Mouse (Mus musculus): ENCODE data around the gene Acadvl. TPM values are rescaled to one million over a fixed set of nuclear protein-coding genes. Genes with fewer than 3 reads are reported as not detected.

The Acadvl gene
- polyA plus RNA-seq, 1 experiment from 2014 or later: 131 TPM

- Histone ChIP-seq H3K4me1 (peaks cover 52% of the 10 kb centered on the region), H3K9ac (peak within 1 kb of the TSS; percentile 93), H3K4me3 (peak within 1 kb of the TSS; percentile 79), H3K9me3 (no peaks in the 10 kb centered on the region), H3K27ac (replicated peaks) (peak within 1 kb of the TSS; percentile 96), H3K36me3 (peaks cover 41% of the 10 kb centered on the region), H3K4me2 (peak within 1 kb of the TSS; percentile 79), H3K27me3 (replicated peaks) (no peaks in the 10 kb centered on the region)
- under 1% methylated on average over 47 of the region's 48 CpGs for WGBS
- peak; percentile 52 for ATAC-seq (ENCODE audit: extremely low read depth, insufficient number of reproducible peaks, low FRiP score, low TSS enrichment)
Measured at GRCm38 (mm10) chr11:70000396-70000898, 14.8 kb downstream of the Acadvl start, which contains the start of gene Dvl2. Gene Dvl2 (plus strand): TSS chr11:70000595.

- Histone ChIP-seq H3K9me3 (no peaks in the 10 kb centered on the region), H3K4me2 (peak overlapping the region; percentile 79), H3K4me3 (peak overlapping the region; percentile 79), H3K27me3 (replicated peaks) (no peaks in the 10 kb centered on the region), H3K27ac (replicated peaks) (peak overlapping the region; percentile 96), H3K4me1 (peaks cover 54% of the 10 kb centered on the region), H3K36me3 (peaks cover 36% of the 10 kb centered on the region), H3K9ac (0 out of 2 replicates have a peak overlapping the region, but pooled peaks have one; percentile 34)
- 84% methylated on average over 8 of the region's 8 CpGs for WGBS
- ATAC-seq (ENCODE audit: extremely low read depth, insufficient number of reproducible peaks, low FRiP score, low TSS enrichment): no peak
Measured at GRCm38 (mm10) chr11:69999666-70000065, 15.5 kb downstream of the Acadvl start.

- Histone ChIP-seq H3K27me3 (replicated peaks) (no peaks in the 10 kb centered on the region), H3K9me3 (no peaks in the 10 kb centered on the region), H3K4me2 (peak overlapping the region; percentile 70), H3K4me3 (peak overlapping the region; percentile 99), H3K36me3 (peaks cover 44% of the 10 kb centered on the region), H3K9ac (peak overlapping the region; percentile 100; the same call in 1 of the 2 replicates), H3K4me1 (peaks cover 60% of the 10 kb centered on the region), H3K27ac (replicated peaks) (no peak overlapping the region)
- 87% methylated on average over 27 of the region's 27 CpGs for WGBS
- no peak for ATAC-seq (ENCODE audit: extremely low read depth, insufficient number of reproducible peaks, low FRiP score, low TSS enrichment)
Measured at GRCm38 (mm10) chr11:69998567-69999491, 16.4 kb downstream of the Acadvl start.

- peak; percentile 58 for ATAC-seq (ENCODE audit: extremely low read depth, insufficient number of reproducible peaks, low FRiP score, low TSS enrichment)
- H3K36me3 ChIP-seq: peaks cover 56% of the 10 kb centered on the region
- peak overlapping the region; percentile 70 for H3K4me2 ChIP-seq
- WGBS: under 1% methylated on average over 36 of the region's 44 CpGs
- peak overlapping the region; percentile 99 for H3K27ac ChIP-seq (replicated peaks)
- peak overlapping the region; percentile 100 for H3K9ac ChIP-seq
- H3K4me1 ChIP-seq: peaks cover 52% of the 10 kb centered on the region
- H3K4me3 ChIP-seq: peak overlapping the region; percentile 99
- no peaks in the 10 kb centered on the region for H3K9me3 ChIP-seq
- no peaks in the 10 kb centered on the region for H3K27me3 ChIP-seq (replicated peaks)
Measured at GRCm38 (mm10) chr11:69997070-69997509, 18.1 kb downstream of the Acadvl start.

GRCm38 (mm10) chr11:69996161-69997061 lies 18.8 kb downstream of the Acadvl start:
- under 1% methylated on average over 58 of the region's 66 CpGs for WGBS
- Histone ChIP-seq H3K4me2 (peak overlapping the region; percentile 70), H3K27ac (replicated peaks) (peak overlapping the region; percentile 99), H3K27me3 (replicated peaks) (no peaks in the 10 kb centered on the region), H3K4me1 (peaks cover 45% of the 10 kb centered on the region), H3K9ac (peak overlapping the region; percentile 100), H3K36me3 (peaks cover 53% of the 10 kb centered on the region), H3K4me3 (peak overlapping the region; percentile 99), H3K9me3 (no peaks in the 10 kb centered on the region)
- no peak for ATAC-seq (ENCODE audit: extremely low read depth, insufficient number of reproducible peaks, low FRiP score, low TSS enrichment)

- H3K4me1 ChIP-seq: peaks cover 44% of the 10 kb centered on the region
- H3K4me2 ChIP-seq: peak within 1 kb of the TSS; percentile 70
- WGBS: under 1% methylated on average over 35 of the region's 36 CpGs
- no peaks in the 10 kb centered on the region for H3K27me3 ChIP-seq (replicated peaks)
- peak within 1 kb of the TSS; percentile 99 for H3K4me3 ChIP-seq
- peak within 1 kb of the TSS; percentile 99 for H3K27ac ChIP-seq (replicated peaks)
- peak; percentile 65 for ATAC-seq (ENCODE audit: extremely low read depth, insufficient number of reproducible peaks, low FRiP score, low TSS enrichment)
- H3K36me3 ChIP-seq: peaks cover 53% of the 10 kb centered on the region
- H3K9me3 ChIP-seq: no peaks in the 10 kb centered on the region
- peak within 1 kb of the TSS; percentile 100 for H3K9ac ChIP-seq
Measured at GRCm38 (mm10) chr11:69995391-69995960, 19.7 kb downstream of the Acadvl start, which contains the start of gene Phf23. Gene Phf23 (plus strand): TSS chr11:69995777.

- 82% methylated on average over 11 of the region's 11 CpGs for WGBS
- Histone ChIP-seq H3K36me3 (peaks cover 55% of the 10 kb centered on the region), H3K4me3 (peak overlapping the region; percentile 99), H3K9me3 (no peaks in the 10 kb centered on the region), H3K9ac (peak overlapping the region; percentile 100; the same call in 1 of the 2 replicates), H3K27me3 (replicated peaks) (no peaks in the 10 kb centered on the region), H3K27ac (replicated peaks) (no peak overlapping the region), H3K4me1 (peaks cover 45% of the 10 kb centered on the region), H3K4me2 (peak overlapping the region; percentile 70)
- ATAC-seq (ENCODE audit: extremely low read depth, insufficient number of reproducible peaks, low FRiP score, low TSS enrichment): no peak
Measured at GRCm38 (mm10) chr11:69994401-69995090, 20.7 kb downstream of the Acadvl start.

GRCm38 (mm10) chr11:69992932-69993331 lies 22.3 kb downstream of the Acadvl start:
- Histone ChIP-seq H3K4me2 (peak overlapping the region; percentile 86), H3K4me3 (peak overlapping the region; percentile 82), H3K36me3 (peaks cover 55% of the 10 kb centered on the region), H3K27ac (replicated peaks) (no peak overlapping the region), H3K4me1 (peaks cover 35% of the 10 kb centered on the region), H3K9me3 (no peaks in the 10 kb centered on the region), H3K9ac (peak overlapping the region; percentile 96), H3K27me3 (replicated peaks) (no peaks in the 10 kb centered on the region)
- ATAC-seq (ENCODE audit: extremely low read depth, insufficient number of reproducible peaks, low FRiP score, low TSS enrichment): no peak
- 84% methylated on average over 3 of the region's 3 CpGs for WGBS

- Histone ChIP-seq H3K4me1 (peaks cover 29% of the 10 kb centered on the region), H3K4me2 (peak overlapping the region; percentile 86), H3K27ac (replicated peaks) (no peak overlapping the region), H3K9ac (peak overlapping the region; percentile 96), H3K4me3 (peak overlapping the region; percentile 82), H3K27me3 (replicated peaks) (no peaks in the 10 kb centered on the region), H3K9me3 (no peaks in the 10 kb centered on the region), H3K36me3 (peaks cover 56% of the 10 kb centered on the region)
- ATAC-seq (ENCODE audit: extremely low read depth, insufficient number of reproducible peaks, low FRiP score, low TSS enrichment): no peak
- 76% methylated on average over 10 of the region's 10 CpGs for WGBS
Measured at GRCm38 (mm10) chr11:69992396-69992795, 22.8 kb downstream of the Acadvl start.

GRCm38 (mm10) chr11:69991711-69992110 lies 23.5 kb downstream of the Acadvl start:
- H3K9ac ChIP-seq: peak overlapping the region; percentile 96
- H3K27ac ChIP-seq (replicated peaks): peak overlapping the region; percentile 98
- H3K9me3 ChIP-seq: no peaks in the 10 kb centered on the region
- H3K4me3 ChIP-seq: peak overlapping the region; percentile 82
- peaks cover 63% of the 10 kb centered on the region for H3K36me3 ChIP-seq
- H3K4me1 ChIP-seq: peaks cover 27% of the 10 kb centered on the region
- peak overlapping the region; percentile 86 for H3K4me2 ChIP-seq
- H3K27me3 ChIP-seq (replicated peaks): no peaks in the 10 kb centered on the region
- 0% methylated on average over 15 of the region's 15 CpGs for whole genome bisulfite sequencing
- 0 out of 2 replicates have a peak, but pooled peaks have one; percentile 0 for ATAC-seq (ENCODE audit: extremely low read depth, insufficient number of reproducible peaks, low FRiP score, low TSS enrichment)

All from heart, embryonic 13.5 days (tissue).